Mouse (Mus musculus): Measurements from ENCODE around the gene Snx4. TPM values are rescaled to one million over a fixed set of nuclear protein-coding genes. Genes with fewer than 3 reads are reported as not detected.
"Not testable (repeated sequence)": the region's sequence is repeated elsewhere in the genome, so short reads cannot be mapped to it uniquely, and the experiment has no call there.

Snx4 gene
- total RNA-seq (2021) = 10 to 100 TPM; 35.8 to 37.3 TPM

DNA sequence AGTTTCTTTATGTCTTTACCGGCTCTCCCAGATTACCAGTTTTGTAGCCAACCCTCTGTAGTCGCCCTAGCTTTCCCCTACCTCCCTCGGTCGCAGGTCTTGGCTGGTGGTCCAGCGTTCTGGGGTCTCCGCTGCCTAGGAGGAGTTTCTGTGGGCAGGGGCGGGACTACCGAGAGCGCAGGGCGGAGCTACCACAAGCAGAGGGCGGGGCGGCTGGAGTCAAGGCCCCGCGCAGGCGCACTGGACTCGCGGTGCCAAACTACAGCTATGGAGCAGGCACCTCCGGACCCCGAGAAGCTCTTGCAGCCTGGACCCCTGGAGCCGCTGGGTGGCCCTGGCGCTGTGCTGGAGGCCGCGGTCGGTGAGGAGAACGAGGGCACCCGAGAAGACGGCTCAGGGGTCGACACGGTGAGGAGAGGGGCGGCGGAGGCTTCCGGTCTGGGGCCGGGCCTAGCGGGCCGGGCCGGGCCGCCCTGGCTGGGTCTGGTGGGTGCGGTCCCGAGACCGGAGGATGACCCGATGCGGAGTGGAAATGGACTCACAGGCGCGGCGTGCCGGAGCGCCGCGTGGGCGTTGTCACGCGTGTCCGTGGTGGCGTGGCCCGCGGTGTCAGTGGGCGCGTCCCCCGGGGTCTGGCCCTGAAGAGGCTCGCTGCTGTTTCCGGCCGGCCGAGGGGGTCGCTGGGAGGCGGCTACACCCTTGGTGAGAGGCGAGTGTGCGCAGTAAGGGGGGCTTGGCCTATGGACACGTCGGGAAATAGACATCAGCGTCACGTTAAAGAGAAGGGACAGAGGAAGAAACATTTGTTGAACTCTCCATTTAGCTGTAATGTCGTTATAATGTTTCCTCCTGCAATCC, at the start of gene Snx4:
Snx4 (plus strand) TSS at position 249 of the 858 bp plus-strand sequence.
- peak; percentile 93 for DNase-seq (ENCODE audit: low spot score in 2 of 2)
- intact Hi-C loops (cut with DNase I) = no loop called here

DNA sequence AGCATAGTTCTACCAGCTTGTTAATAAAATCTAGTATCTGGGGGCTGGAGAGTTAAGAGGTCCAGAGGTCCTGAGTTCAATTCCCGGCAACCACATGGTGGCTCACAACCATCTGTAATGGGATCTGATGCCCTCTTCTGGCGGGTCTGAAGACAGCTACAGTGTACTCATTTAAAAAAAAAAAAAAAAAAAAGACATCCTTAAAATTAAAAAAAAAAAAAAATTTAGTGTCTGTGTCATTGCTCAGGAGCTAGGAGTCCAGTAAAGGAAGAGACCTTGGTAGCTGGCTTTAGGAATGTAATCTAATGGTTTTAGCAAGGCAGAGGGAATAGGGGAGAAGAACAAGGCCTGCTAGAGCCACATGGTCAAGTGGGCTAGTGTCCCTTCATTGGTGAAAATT, 40.4 kb upstream of the Snx4 start:
- DNase-seq (ENCODE audit: low spot score in 2 of 2) = no peak
- intact Hi-C loops (cut with DNase I) = no loop called here

DNA sequence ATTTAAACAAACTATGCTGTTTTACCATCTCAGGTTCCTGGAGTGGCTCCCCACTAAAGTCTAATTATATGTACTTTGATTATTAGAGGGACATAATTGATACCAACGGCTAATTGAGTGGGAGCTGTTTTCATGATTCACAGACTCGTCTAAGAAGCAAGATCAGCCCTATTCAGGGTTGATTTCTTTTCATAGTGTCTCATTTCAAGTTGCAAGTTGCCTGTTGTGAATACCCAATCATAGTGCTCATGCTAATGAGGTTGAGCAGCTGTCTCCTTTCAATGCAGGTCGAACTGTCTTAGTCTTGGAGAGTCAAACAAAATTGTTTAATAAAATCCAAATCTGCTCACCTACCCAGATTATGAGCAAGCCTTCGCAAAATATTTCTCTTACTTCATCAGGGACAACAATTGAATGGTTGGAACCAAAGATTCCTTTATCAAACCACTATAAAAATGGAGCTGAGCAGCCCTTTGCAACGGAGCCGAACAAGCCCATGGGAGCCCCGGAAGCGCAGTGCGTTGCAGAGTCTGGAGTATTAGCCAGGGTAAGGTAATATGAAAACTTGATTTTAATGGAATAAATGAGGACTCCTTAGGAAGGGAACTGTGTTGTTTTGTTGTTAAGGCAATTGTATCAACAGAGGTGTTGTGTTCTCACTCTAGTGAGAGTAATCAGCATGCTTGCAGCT, 34.8 kb upstream of the Snx4 start:
- intact Hi-C loops (cut with DNase I) = no loop called here
- DNase-seq (ENCODE audit: low spot score in 2 of 2) = no peak

DNA sequence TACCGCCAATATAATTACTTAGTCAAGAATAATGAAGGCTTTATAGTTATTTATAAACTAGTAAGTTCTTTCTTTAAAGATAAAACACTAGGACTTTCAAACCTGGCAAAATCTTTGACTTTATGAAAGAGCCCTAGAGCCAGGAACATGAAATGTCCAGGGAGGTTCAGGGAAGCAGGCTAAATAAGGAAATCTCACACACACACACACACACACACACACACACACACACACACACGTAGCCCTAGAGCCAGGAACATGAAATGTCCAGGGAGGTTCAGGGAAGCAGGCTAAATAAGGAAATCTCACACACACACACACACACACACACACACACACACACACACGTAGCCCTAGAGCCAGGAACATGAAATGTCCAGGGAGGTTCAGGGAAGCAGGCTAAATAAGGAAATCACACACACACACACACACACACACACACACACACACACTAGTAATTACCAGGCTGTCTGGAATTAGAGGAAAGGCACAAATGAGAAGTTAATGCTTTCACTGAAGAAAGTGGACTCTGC, 33.6 kb upstream of the Snx4 start:
- DNase-seq (ENCODE audit: low spot score in 2 of 2); intact Hi-C loops (cut with DNase I): not testable (repeated sequence)

DNA sequence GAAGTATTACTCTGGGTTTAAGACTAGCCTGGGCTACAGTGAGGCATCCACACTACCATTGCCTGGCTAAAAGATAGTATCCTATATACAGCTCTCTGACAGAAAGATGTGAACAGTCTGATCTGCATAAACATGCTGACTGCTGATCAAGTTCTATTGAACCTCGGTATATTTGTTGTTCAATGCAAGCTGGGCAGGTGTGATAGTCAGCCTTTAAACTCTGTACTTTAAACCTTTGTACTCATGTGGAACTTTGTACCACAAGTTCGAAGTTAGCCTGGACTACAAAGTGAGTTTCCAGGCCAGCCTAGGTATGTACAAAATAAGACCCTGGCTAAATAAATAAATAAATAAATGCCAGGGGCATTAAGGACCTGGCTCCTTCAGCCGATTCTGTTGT, 28.8 kb upstream of the Snx4 start:
- intact Hi-C loops (cut with DNase I) = no loop called here
- no peak for DNase-seq (ENCODE audit: low spot score in 2 of 2)

DNA sequence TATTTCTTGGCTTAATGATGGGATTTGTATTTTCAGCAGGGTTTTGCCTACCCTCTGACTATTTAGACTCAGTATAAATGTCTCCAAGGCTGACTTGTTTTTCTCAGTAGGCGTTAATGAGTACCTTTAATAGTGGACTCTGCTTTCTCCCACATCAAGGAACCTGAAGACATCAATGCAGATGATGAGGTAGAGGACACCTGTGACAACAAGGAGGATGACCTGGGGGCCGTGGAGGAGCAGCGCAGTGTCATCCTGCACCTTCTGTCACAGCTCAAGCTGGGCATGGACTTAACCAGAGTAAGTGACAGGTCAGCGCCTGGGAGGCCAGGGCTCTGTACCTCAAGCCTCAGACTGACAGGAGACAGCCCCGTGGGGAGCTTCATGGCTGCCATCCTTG, 26.9 kb upstream of the Snx4 start:
- intact Hi-C loops (cut with DNase I) = no loop called here
- DNase-seq (ENCODE audit: low spot score in 2 of 2) = no peak

DNA sequence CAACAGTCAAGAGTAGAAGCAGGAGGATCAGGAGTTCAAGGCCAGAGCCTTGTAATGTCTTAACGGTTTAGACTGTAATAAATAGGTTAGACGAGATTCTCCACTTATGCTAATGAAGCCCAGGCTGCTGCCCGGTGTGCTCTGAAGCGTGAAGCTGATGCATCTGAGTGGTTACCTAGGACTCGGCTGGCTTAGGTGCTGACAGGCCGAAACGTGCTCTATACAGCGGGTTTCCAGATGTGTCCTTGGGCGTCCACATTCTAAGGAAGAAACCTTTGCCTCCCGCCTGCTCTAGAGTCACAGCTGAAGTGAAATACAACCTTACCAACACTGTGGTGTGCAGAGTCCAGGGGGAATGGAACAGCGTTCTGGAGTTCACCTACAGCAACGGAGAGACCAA, 17.1 kb upstream of the Snx4 start:
- no peak for DNase-seq (ENCODE audit: low spot score in 2 of 2)
- intact Hi-C loops (cut with DNase I) = no loop called here

DNA sequence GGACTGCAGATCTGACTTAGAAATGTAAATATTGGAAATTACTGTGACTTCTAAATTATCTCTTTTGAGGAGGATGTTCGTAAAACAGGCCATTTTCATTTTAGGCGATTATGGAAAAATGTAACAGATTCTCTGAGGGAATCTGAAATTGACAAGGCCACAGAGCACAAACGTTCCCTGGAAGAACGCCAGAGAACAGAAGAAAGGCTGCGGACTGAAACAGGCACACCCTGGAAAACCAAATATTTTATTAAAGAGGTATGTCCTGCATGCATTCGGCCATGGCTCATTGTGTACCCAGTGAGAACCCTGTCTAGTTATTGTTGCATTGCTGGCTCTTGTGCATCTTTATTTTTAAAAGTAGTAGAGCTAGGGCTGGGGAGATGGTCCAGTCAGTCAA, 15.1 kb upstream of the Snx4 start:
- DNase-seq (ENCODE audit: low spot score in 2 of 2) = no peak
- intact Hi-C loops (cut with DNase I) = no loop called here

DNA sequence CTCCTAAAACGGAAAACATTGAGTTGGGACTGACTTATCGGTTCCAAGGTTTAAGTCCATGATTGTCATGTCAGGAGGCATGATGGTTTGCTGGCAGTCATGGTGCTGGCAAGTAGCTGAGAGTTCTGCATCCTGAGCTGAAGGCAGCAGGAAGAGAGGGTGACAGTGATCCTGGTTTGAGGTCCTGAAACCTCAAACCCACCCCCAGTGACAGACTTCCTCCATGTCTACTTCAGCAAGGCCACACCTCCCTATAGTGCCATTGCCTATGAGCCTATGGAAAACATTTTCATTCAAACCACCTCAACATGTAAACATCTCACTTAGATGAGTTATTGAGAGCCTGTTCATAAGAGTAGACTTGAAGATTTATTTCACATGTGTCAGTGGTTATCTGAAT, 11.9 kb upstream of the Snx4 start:
- intact Hi-C loops (cut with DNase I) = no loop called here
- no peak for DNase-seq (ENCODE audit: low spot score in 2 of 2)

DNA sequence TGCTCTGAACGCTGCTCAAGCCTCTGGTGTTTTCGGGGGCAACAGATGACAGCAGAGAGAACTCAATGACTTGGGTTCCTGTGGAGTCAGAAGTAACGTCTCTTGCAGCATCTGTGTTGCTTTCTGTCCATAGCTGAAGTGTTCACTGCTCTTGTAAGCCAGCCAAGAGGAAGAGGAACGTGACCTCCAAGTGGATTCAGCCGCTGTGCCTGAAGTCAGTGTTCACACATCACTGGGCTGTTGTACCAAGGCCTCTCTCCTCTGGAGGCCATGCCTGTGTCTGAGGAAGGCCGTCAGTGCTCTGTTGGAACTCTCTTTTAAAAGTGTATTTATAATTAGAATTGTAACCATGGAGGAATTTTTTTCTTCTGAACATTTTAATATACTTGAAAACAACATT, 9.2 kb upstream of the Snx4 start:
- DNase-seq (ENCODE audit: low spot score in 2 of 2) = no peak
- intact Hi-C loops (cut with DNase I) = no loop called here

DNA sequence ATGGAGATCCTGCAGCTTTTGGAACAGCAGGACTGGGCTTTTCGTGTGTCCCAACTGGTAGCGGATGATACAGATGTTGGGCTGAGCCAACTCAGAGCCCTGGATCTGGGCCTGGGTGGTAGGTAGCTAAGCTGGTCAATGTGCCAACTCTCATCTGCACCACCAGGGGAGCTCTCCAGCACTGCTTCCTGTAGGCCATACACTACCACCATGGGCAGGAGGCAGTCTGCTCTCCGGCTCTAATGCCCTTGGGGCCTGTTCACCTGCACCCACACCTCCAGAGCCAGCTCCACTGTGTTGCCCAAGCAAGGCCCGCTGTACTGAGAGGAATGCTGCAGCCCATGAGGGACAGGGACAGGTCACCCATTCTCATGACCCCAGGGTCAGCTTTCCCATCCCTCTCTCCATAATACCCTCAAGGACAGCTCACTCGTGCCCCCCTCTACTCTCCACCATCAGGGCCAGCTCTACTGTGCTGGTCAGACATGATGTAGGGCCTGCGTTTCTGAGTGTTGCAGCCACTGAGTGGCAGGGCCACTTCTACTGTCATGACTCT, 7.0 kb upstream of the Snx4 start:
- DNase-seq (ENCODE audit: low spot score in 2 of 2) = no peak
- intact Hi-C loops (cut with DNase I) = no loop called here

DNA sequence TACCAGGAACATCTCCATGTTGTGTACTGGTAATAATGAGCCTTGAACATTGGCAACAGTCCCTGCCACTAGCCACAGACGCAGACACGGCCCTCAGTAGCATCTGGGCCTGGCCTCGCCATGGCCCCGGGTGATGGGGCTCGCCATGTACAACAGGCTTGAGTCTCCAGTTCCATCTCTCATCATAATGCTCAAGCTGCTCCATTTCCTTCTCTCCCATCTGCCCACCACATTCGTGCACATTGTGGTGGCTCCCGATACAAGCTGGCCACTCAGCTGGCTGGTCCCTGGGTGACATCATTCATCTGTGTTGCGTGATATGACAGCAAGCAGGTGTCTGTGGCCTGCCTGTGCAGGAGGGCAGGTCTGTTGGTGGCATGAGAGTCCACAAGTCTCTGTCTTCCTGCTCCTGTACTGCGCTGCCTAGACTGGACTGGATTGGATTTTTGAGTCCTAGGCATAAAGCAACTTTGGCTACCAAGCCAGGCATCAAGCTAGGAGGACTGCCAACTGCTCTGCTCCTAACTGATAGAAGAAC, 6.2 kb upstream of the Snx4 start:
- intact Hi-C loops (cut with DNase I) = no loop called here
- DNase-seq (ENCODE audit: low spot score in 2 of 2) = no peak

DNA sequence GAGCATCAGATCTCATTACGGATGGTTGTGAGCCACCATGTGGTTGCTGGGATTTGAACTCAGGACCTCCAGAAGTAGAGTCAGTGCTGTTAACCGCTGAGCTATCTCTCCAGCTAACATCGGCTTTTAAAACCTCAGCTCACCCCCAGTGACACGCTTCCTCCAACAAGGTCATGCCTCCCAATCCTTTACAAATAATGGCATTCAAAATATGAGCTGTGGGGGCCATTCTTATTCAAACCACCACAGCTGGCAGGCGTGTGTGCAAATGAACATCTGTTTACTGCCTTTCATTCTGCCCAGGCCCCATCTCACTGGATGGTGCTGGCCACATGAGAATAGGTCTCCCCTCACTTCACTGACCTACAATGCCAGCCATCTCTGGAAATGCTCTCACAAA, 4.7 kb upstream of the Snx4 start:
- intact Hi-C loops (cut with DNase I) = no loop called here
- no peak for DNase-seq (ENCODE audit: low spot score in 2 of 2)

DNA sequence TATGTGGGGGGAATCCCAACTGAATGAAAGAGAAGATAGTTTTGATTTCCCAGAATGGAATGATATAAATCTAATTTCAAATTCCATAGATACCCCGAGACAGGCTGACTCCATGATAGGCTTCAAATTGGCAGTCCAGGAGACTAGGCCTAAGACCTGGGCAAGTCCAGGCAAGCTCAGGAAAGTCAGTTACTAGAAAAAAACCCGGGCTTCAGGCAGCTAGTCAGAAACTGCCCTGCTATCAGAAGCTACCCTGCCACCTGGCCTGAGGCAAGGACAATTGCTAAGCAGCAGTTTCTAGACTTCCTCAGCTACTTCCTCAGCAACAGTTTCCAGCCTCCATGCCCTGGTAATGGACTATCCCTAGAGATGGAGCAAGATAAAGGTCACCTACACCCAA, 4.2 kb upstream of the Snx4 start:
- DNase-seq (ENCODE audit: low spot score in 2 of 2) = no peak
- intact Hi-C loops (cut with DNase I) = no loop called here

DNA sequence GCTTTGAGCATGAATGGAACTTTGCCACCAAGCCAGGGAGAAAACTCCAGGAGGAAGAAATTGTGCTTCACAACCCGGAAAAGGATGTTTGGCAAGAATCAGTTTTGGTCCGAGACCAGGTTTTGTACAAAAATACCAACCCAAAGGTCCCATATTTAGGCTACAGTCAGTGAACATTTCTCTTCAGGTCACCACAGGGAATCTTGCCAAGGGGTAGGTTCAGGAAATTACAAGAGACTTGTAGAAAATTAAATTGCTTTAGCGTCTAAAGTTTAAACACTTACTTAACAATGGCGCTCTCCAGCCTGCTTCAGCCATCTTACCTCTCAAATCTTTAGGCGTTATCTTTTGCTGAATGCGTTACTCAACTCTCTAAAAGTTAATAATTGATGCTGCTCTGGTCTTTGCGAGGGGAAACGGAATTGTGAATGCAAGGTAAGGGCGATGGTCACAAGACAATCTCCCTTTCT, 556 bp upstream of the Snx4 start:
- intact Hi-C loops (cut with DNase I) = no loop called here
- peak in 1 of 2 experiments; percentile 10 for DNase-seq (ENCODE audit: low spot score in 2 of 2)

DNA sequence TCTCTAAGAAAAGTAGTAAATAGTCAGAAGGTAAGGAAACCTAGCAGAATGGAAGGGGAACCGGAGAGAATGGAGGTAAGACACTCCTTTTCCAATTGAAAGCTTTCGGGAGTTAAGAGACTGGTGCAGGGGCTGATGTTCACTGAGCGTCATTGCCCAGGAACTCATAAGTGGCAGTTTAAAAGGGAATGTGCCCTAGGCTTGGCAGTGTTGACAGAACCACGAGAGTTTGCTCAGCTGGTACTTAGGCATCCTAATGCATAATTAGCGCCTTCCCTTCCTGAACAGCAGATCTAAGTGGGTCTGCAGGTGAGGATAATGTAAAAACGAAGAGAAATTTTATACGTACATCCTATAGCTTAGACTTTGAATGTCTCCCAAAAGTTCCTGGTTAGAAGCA, 4.4 kb downstream of the Snx4 start:
- intact Hi-C loops (cut with DNase I) = no loop called here
- DNase-seq (ENCODE audit: low spot score in 2 of 2) = no peak

DNA sequence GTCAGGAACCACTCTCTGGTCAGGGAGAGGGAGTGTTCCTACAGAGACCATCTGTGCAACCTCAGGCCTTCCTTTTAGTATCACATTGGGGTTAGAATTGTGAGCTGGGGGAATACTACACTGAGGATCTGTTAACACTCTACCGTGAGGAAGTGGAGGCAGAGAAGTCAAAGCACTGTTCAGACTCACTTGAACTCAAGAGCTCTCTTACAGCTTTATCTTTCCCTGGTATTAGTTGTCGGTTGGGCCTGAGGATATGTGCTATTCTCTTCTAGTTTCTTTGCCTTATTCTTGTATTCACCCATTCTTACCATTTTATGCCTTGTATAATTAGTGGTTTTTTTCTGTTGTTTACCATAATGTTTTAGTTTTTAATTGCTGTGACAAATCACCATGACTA, 7.3 kb downstream of the Snx4 start:
- no peak for DNase-seq (ENCODE audit: low spot score in 2 of 2)
- intact Hi-C loops (cut with DNase I) = no loop called here

DNA sequence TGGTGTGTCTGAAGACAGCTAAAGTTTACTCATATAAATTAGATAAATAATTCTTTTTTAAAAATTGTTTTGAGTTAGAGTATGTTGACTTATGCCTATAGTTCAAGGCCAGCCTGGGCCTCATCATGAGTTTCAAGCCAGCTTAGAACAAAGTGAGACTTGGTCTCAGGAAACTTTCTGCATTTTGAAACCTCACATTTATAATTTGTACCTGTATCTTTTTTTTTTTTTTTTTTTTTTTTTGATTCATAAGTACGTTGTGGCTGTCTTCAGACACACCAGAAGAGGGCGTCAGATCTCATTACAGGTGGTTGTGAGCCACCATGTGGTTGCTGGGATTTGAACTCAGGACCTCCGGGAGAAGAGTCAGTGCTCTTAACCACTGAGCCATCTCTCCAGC, 8.6 kb downstream of the Snx4 start:
- DNase-seq (ENCODE audit: low spot score in 2 of 2) = no peak
- intact Hi-C loops (cut with DNase I) = no loop called here

DNA sequence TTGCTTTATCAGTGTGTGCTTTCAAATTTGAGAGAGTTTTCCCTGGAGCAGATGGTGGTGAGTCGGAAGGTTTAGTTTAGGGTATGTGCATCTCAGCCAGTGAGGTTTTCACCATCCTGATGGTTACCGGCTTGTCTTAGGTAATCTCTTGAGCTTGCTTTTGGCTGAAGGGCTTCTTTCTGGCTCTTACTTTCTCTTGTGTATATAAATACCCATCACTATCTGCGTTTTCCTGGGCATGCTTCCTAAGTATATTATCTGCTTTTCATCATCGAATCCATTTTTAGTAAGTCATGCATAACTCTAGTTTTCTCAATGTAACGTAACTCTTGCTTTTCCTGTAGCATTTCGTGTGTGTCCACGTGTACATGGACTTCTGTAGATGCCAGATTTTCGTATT, 9.6 kb downstream of the Snx4 start:
- intact Hi-C loops (cut with DNase I) = no loop called here
- peak in 1 of 2 experiments; percentile 58 for DNase-seq (ENCODE audit: low spot score in 2 of 2)

DNA sequence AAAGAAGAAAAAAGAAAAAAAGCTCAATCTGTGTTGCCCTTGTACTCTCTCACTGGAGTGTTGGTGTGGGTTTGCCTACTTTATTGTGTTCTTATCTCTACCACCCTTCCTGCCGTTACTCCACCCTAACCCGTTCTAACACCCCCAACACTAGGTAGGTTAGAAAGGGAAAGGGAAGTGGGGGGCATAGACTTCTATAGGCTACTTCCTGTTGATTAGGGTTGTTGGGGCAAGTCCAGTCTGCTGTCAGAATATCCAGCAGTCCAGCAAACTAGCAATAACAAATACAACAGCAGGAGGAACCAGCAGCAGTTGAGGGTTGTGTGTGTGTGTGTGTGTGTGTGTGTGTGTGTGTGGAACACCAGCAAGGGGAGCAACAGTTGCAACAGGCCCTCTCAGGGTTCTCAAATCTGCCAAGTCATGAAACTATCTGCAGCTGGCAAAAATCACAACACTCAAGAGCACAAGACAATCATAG, 10.4 kb downstream of the Snx4 start:
- no peak for DNase-seq (ENCODE audit: low spot score in 2 of 2)
- intact Hi-C loops (cut with DNase I) = no loop called here
